Mouse (Mus musculus) embryonic facial prominence, embryonic 13.5 days (tissue): Measurements from ENCODE around the gene Upk3b. TPM values are rescaled to one million over a fixed set of nuclear protein-coding genes. Genes with fewer than 3 reads are reported as not detected.

Experiments
- ATAC-seq: fragments of 200-750 bp; cut with Nextera tagmentation; 2 replicates; pipeline ENCODE4 v1.8.0; 2017; ENCODE audit warnings: low read depth; ENCODE audit not compliant: insufficient number of reproducible peaks, insufficient read depth, low FRiP score, low TSS enrichment
- H3K27ac ChIP-seq: fragments of 300-500 bp; sonication (generic); 2 replicates; pipeline ENCODE4 v1.5.1; 2015; ENCODE audit warnings: moderate library complexity, mild to moderate bottlenecking, inconsistent platforms
- H3K27me3 ChIP-seq: fragments of 300-500 bp; sonication (generic); 2 replicates; pipeline ENCODE4 v1.6.1; 2015; ENCODE audit warnings: mild to moderate bottlenecking, inconsistent platforms
- H3K36me3 ChIP-seq: fragments of 300-500 bp; sonication (generic); 2 replicates; pipeline ENCODE4 v1.6.1; 2015; ENCODE audit warnings: mild to moderate bottlenecking, inconsistent platforms
- H3K4me1 ChIP-seq: fragments of 300-500 bp; sonication (generic); 2 replicates; pipeline ENCODE4 v1.6.1; 2015; ENCODE audit warnings: inconsistent platforms
- H3K4me2 ChIP-seq: fragments of 300-500 bp; sonication (generic); 2 replicates; pipeline ENCODE4 v1.6.1; 2015; ENCODE audit warnings: moderate library complexity, mild to moderate bottlenecking, inconsistent platforms
- H3K4me3 ChIP-seq: fragments of 300-500 bp; sonication (generic); 2 replicates; pipeline ENCODE4 v1.5.1; 2015; ENCODE audit warnings: mild to moderate bottlenecking, inconsistent platforms
- H3K9ac ChIP-seq: fragments of 300-500 bp; sonication (generic); 2 replicates; pipeline ENCODE4 v1.6.1; 2015; ENCODE audit warnings: mild to moderate bottlenecking, inconsistent platforms
- H3K9me3 ChIP-seq: fragments of 300-500 bp; sonication (generic); 2 replicates; pipeline ENCODE4 v1.6.1; 2016; ENCODE audit warnings: inconsistent platforms
- WGBS: fragments of 180-500 bp; shearing (Covaris S2); methylation state at CpG from one replicate; pipeline ENCODE4 v1.1.7; 2015; ENCODE audit warnings: mixed read lengths; 5-methylcytosine and 5-hydroxymethylcytosine counted together
- polyA plus RNA-seq: library from polyadenylated mRNA; unstranded; fragments of >200 nt; fragmentation: Nextera tagmentation; extraction: Ambion mirVana; gene quantifications from 2 replicates; pipeline ENCODE4 v1.2.1, GENCODE M21; 2015

Gene Upk3b
- polyA plus RNA-seq, 1 experiment from 2014 or later, result 0.06 TPM

DNA sequence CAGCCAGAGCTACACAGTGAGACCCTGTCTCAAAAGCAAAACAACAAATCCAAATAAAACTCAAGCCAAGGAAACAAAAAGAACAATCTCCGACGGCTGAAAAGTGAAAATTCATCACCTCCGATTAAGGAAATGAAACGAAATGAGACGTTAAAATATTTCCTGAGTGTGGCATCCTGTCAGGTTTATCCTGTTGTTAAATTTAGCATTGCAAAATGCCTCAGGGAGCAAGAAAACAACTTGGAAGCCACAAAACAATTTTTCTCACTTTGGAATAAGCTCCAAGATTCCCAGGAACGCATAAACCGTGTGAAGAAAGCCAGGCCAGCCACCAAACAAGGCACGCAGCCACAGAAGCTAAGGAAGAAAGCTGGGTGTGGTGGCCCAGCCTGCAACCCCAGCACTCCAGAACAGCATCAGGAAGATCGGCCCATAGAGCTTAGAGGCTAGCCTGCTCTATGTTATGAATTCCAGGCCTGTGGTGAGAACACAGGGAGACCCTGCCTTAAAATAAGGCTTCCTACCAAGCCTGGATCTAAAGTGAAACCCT is 38.8 kb downstream of the Upk3b start:
- Histone ChIP-seq H3K4me3 (no peak overlapping the region), H3K27ac (no peak overlapping the region), H3K36me3 (no peaks in the 10 kb centered on the region), H3K4me1 (peaks cover 14% of the 10 kb centered on the region), H3K4me2 (no peak overlapping the region), H3K9me3 (no peaks in the 10 kb centered on the region), H3K9ac (no peak overlapping the region), H3K27me3 (no peaks in the 10 kb centered on the region)
- no peak for ATAC-seq
- 83% methylated on average over 9 of the region's 9 CpGs for WGBS

DNA sequence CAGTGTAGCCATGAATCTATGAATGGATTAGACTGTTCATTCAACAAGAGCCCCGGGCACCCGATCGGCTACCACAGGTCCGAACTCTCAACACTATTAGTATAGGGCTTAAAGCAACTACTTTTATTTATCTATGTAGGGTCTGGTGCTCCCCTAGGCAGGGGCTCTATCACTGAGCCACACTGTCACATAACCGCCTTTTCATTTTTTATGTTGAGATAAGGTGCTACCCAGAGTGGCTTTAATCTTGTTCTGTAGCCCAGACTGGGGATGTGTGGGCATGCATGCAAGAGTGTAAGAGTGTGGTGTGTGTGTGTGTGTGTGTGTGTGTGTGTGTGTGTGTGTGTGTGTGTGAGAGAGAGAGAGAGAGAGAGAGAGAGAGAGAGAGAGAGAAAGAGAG is 39.8 kb downstream of the Upk3b start:
- H3K27me3 ChIP-seq, result no peaks in the 10 kb centered on the region

DNA sequence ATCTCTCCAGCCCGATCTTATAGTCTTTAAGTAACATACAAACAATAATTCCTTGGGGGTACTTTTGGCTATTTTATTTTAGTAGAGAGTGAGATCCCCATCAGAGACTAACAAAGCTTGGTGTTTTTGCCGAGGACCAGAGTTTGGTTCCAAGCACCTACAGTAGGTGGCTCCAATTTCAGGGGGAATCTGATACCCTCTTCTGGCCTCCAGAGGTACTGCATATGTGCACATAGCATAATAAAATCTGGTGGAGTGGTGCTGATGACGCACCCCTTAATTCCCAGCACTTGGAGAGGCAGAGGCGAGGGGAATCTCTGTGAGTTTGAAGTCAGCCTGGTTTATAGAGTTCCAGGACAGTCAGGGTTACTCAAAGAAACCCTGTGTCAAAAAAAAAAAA is 44.0 kb downstream of the Upk3b start:
- Histone ChIP-seq H3K27me3 (peaks cover 24% of the 10 kb centered on the region), H3K36me3 (no peaks in the 10 kb centered on the region), H3K9me3 (no peaks in the 10 kb centered on the region), H3K4me1 (peaks cover 20% of the 10 kb centered on the region), H3K9ac (no peak overlapping the region), H3K4me3 (no peak overlapping the region), H3K27ac (no peak overlapping the region), H3K4me2 (no peak overlapping the region)
- no peak for ATAC-seq
- 73% methylated on average over 4 of the region's 4 CpGs for WGBS

More for the DNA sequence above, 39.8 kb downstream of the Upk3b start:
- Histone ChIP-seq H3K36me3 (no peaks in the 10 kb centered on the region), H3K4me3 (no peak overlapping the region), H3K9me3 (no peaks in the 10 kb centered on the region), H3K9ac (no peak overlapping the region), H3K4me2 (no peak overlapping the region), H3K27ac (no peak overlapping the region), H3K4me1 (peaks cover 11% of the 10 kb centered on the region)
- WGBS, result 94% methylated on average over 5 of the region's 5 CpGs
- no peak for ATAC-seq

DNA sequence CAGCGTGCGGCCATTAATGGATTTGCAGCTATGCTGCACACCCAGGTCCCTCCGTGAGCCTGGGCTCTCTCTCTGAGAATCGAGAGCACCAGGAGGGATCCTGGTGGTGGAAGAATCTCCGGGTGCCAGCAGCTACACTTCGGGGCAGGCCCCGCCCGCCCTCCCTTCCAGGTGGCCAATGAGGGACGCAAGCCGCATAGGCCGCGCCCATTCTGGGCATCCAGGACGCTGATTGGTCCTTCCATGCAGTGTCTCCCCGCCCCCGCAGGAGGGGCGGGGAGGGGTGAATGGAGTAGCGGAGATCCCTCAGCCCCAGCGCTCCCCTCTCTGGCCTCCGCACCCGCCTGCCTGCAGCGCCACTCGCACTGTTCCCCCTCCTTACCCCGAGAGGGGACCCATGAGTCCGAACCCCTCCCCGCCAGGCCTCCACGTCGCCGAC is 45.4 kb downstream of the Upk3b start, which contains the start of gene Rasa4:
Rasa4 (plus strand) TSS at position 248 of the 439 bp plus-strand sequence.
- Histone ChIP-seq H3K9ac (peak within 1 kb of the TSS; percentile 71), H3K4me1 (peaks cover 20% of the 10 kb centered on the region), H3K4me3 (peak within 1 kb of the TSS; percentile 54), H3K27me3 (peaks cover 24% of the 10 kb centered on the region), H3K4me2 (peak within 1 kb of the TSS; percentile 81), H3K36me3 (no peaks in the 10 kb centered on the region), H3K27ac (0 out of 2 replicates have a peak within 1 kb of the TSS, but pooled peaks have one; percentile 22), H3K9me3 (no peaks in the 10 kb centered on the region)
- WGBS, result under 1% methylated on average over 28 of the region's 28 CpGs
- ATAC-seq, result peak; percentile 93

DNA sequence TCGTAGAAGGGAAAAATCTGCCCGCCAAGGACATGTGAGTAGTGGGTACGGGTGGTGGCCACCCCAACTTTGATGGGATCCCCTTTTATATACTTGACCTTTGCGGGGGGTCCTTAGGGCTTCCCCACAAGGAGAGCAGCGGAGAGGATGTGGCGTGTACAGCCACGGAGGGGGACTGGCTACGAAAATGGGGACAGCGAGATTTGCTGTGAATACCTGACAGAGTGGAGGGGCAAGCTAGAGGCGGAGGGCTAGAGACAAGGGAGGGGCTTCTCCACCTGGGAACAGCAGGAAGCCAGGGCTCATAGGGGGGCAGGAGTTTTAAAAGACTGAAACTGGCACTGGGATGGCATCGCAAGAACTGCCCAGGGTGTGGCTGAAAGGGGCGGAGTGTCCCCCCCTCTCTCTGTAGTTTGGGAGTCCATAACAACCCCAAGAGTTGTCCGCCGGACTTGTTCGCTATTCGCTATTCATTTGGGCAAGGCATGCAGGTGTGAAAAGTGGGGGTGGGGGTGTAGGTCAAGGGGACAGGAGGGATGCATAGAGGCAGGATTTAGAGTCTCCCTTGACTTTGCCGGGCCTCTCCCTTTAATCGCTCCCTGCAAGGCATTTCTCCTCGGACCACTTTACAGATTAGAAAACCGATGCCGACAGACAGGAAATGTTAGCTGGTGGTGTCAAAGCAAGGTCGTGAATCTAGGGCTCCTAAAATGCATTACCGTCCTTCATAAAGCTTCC is 46.0 kb downstream of the Upk3b start:
- no peaks in the 10 kb centered on the region for H3K36me3 ChIP-seq
- H3K4me3 ChIP-seq, result peak overlapping the region; percentile 54
- H3K27me3 ChIP-seq, result peaks cover 24% of the 10 kb centered on the region
- WGBS, result 2% methylated on average over 23 of the region's 23 CpGs
- H3K9ac ChIP-seq, result peak overlapping the region; percentile 71
- no peak overlapping the region for H3K27ac ChIP-seq
- peak overlapping the region; percentile 81 for H3K4me2 ChIP-seq
- H3K9me3 ChIP-seq, result no peaks in the 10 kb centered on the region
- H3K4me1 ChIP-seq, result peaks cover 20% of the 10 kb centered on the region
- ATAC-seq, result 0 out of 2 replicates have a peak, but pooled peaks have one; percentile 17

DNA sequence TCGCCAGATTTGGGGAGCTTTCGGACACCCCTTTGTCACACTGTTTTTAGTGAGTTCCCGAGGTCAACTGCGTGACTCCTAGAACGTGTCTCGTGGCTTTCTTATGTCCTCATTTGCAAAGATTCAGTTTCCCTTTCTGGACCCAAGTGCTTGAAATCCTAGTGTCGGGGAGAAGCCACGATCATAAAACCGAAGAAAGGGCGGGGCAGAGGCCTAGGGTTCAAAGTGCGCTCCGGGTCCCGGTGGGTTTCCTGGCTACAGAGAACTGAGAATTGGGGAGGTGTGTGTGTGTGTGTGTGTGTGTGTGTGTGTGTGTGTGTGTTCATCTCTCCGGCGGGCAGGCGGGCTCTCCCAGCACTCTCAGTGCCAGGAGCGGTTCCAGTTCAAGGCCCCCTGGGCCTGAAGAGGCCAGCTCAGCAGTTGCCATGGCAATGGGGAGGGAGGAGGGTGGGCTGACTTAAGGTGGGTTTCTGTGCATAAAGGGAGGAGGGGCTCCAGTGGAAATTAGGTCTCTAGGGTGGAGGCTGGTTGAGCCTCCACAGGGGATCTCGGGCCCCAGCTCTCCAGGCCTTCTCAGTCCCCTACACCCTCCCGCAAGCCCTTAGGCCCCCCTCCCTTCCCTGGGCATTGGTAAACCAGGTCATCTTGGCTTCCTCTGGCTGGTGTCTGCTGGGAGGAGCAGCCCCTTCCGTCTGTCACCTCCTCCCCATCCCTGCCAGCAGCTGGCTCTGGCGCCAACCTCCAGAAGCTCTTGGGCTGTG is 46.8 kb downstream of the Upk3b start:
- Histone ChIP-seq H3K27me3 (peaks cover 28% of the 10 kb centered on the region), H3K9ac (peak overlapping the region; percentile 71), H3K4me1 (peaks cover 20% of the 10 kb centered on the region), H3K36me3 (no peaks in the 10 kb centered on the region), H3K27ac (no peak overlapping the region), H3K4me2 (peak overlapping the region; percentile 81), H3K9me3 (no peaks in the 10 kb centered on the region), H3K4me3 (peak overlapping the region; percentile 54)
- WGBS, result 11% methylated on average over 19 of the region's 21 CpGs
- ATAC-seq, result no peak

DNA sequence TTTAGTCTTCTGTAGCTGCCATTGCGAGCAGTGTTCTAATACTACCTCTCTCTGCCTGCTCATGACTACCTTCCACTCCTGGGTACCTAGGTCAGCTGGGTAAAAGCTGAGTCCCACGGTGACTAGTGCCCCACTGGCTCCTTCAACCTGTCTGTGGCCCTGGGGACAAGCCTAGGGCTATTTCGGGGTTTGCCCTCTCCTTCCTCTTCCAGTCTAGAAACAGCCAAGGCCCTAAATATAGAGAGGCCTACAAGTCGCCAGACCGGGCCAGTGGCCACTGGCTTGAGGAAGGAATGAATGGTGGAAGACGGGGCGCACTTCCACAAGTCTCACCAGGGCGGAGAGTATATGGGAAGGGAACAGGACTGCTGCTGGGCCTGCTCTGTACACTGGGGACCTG is 48.0 kb downstream of the Upk3b start:
- no peaks in the 10 kb centered on the region for H3K9me3 ChIP-seq
- H3K4me2 ChIP-seq, result no peak overlapping the region
- no peaks in the 10 kb centered on the region for H3K36me3 ChIP-seq
- H3K27me3 ChIP-seq, result peaks cover 28% of the 10 kb centered on the region
- no peak overlapping the region for H3K9ac ChIP-seq
- no peak overlapping the region for H3K27ac ChIP-seq
- 86% methylated on average over 8 of the region's 8 CpGs for WGBS
- H3K4me1 ChIP-seq, result peaks cover 20% of the 10 kb centered on the region
- no peak for ATAC-seq
- no peak overlapping the region for H3K4me3 ChIP-seq

DNA sequence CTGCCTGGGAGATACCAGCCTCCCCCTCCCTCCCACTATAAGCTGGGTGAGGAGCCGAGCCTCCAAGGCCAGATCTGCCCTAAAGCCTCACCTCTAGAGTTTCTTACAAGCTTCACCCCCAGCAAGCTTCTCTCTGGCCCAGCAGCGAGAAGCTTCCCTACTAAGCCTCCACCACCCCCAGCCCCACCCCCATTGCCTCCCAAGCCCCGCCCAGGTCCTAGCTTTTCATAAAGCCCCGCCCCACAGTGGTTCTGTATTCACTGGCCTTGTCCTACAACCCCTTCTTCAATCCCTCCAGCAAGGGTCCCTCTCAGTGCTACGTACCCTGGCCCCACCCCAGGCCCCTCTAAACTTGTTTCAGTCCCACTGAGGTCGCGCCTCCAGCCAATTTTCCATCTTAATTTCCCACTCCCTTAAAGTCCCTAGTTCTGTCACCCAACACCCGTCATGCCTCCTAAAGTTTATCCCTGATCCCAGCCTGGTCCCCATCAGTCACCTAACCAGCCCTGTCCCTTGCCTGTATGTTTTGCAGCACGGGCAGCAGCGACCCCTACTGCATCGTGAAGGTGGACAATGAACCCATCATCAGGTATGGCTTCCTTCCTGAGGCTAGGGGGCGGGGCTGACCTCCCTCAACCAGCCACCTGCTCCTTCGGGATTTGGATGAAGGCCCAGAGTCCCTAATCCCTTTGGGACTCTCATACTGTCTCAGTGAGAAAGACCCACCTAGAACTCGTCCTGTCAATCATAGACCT is 50.7 kb downstream of the Upk3b start:
- Histone ChIP-seq H3K4me2 (no peak overlapping the region), H3K4me1 (peaks cover 17% of the 10 kb centered on the region), H3K9ac (no peak overlapping the region), H3K27ac (no peak overlapping the region), H3K36me3 (no peaks in the 10 kb centered on the region), H3K27me3 (peaks cover 27% of the 10 kb centered on the region), H3K9me3 (no peaks in the 10 kb centered on the region), H3K4me3 (no peak overlapping the region)
- 11% methylated on average over 14 of the region's 14 CpGs for WGBS
- ATAC-seq, result no peak

DNA sequence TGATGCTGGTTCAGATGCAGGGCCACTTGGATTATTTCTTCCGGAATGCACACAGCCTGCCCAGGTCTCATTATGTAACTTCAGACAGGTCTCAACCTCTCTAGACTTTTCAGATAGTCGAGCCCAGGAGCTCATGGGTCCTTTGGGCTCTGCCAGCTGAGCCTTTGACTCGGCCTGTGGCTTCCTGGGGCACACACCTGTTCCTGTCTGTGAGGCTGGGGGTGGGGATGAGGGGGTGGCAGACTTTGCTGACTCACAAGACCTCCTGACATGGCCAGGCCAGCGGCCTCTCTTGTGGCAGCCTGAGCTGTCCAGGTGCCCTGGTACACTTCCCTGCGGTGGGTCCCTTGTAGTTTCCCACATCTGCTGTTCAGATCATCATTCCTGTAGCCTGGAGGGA is 53.6 kb downstream of the Upk3b start:
- no peak overlapping the region for H3K9ac ChIP-seq
- WGBS, result 65% methylated on average over 5 of the region's 5 CpGs

DNA sequence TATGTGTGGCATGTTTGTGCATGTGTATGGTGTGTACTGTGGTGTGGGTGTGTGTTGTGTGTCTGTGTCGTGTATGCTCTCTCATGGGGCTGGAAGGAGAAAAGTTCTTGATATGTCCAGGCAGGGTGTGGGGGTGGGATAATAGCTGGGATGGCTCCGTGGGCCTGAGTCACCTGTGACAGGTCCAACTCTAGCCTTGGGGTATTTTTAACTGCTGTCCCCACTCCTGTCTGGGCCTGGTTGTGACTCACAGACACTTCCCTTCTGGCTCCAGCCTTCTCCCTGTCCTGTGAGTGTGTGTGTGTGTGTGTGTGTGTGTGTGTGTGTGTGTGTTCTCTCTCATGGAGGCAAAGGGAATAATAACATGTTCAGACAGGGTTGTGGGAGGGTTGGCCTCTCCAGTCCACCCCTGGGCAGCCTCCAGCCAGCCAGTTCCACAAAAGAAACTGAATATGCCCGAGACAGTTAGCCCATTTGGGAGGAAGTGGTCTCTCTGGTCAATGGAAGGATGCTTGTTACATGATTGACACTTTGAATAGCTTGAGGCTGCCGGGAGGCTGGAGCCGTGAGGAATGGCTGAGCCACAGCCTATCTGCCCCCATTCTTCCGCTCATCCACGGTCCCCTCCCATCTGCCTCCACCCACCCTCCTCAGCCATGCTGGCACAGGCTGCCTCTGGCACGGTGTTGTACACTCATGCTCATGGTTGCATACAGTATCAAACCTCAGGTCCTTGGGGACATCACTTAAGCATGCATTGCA is 56.1 kb downstream of the Upk3b start:
- H3K4me3 ChIP-seq, result no peak overlapping the region
- no peak overlapping the region for H3K4me2 ChIP-seq
- peaks cover 3% of the 10 kb centered on the region; the same call in 1 of the 2 replicates for H3K27me3 ChIP-seq
- no peaks in the 10 kb centered on the region for H3K9me3 ChIP-seq
- no peak overlapping the region for H3K9ac ChIP-seq
- H3K27ac ChIP-seq, result no peak overlapping the region
- no peaks in the 10 kb centered on the region for H3K36me3 ChIP-seq
- no peak for ATAC-seq
- WGBS, result 44% methylated on average over 8 of the region's 8 CpGs
- H3K4me1 ChIP-seq, result no peaks in the 10 kb centered on the region

More for the DNA sequence above, 53.6 kb downstream of the Upk3b start:
- no peak overlapping the region for H3K27ac ChIP-seq
- H3K4me3 ChIP-seq, result no peak overlapping the region
- no peaks in the 10 kb centered on the region for H3K36me3 ChIP-seq
- 0 out of 2 replicates have a peak, but pooled peaks cover 4% of the 10 kb centered on the region for H3K27me3 ChIP-seq
- H3K9me3 ChIP-seq, result no peaks in the 10 kb centered on the region
- no peak overlapping the region for H3K4me2 ChIP-seq
- no peaks in the 10 kb centered on the region for H3K4me1 ChIP-seq
- no peak for ATAC-seq
